Mouse (Mus musculus) ES-E14 (cell line): ENCODE measurements around the gene Zfp668.

Experiments used
- CHD2 ChIP-seq: IDR thresholded peaks from 2 replicates; pipeline ENCODE4 v1.6.1; 2014; ENCODE audit warnings: mild to moderate bottlenecking, low read depth, low read length, inconsistent platforms
- ZNF384 ChIP-seq: IDR thresholded peaks from 2 replicates; pipeline ENCODE4 v1.6.1; 2012; ENCODE audit warnings: low read depth, low read length, inconsistent platforms

GRCm38 (mm10) chr7:127907939-127908338 is 31.3 kb upstream of the Zfp668 start:
- no peak for TF ChIP-seq CHD2
- TF ChIP-seq ZNF384, result no peak
